In genomic region chr19:9992011-9992958, GRCm38 (mm10) we compare ENCODE assay signal across 8 mouse cellular contexts. TPM values are rescaled to one million over a fixed set of nuclear protein-coding genes. Genes with fewer than 3 reads are reported as not detected.
DNase-seq lines count a peak whose midpoint lies in the region; ATAC-seq lines count a peak whose summit lies in the region.

No protein-coding gene starts in this region.

- H3K9ac ChIP-seq in kidney, embryonic 14.5 days (ENCODE audit: low read depth, low read length) = peak overlapping the region; percentile 14; the same call in 1 of the 2 replicates
- peak overlapping the region; percentile 30; the same call in 1 of the 2 replicates for H3K9ac ChIP-seq in embryonic facial prominence, embryonic 12.5 days
- peak overlapping the region; percentile 53 for H3K9ac ChIP-seq in hindbrain, embryonic 16.5 days (ENCODE audit: low read depth, low read length)
- H3K9ac ChIP-seq in midbrain, embryonic 15.5 days = peak overlapping the region; percentile 34

- 40% methylated on average over 26 of the region's 26 CpGs for WGBS in kidney, embryonic 14.5 days
- 42% methylated on average over 26 of the region's 26 CpGs for WGBS in embryonic facial prominence, embryonic 12.5 days
- 43% methylated on average over 26 of the region's 26 CpGs for WGBS in hindbrain, embryonic 16.5 days
- 51% methylated on average over 26 of the region's 26 CpGs for WGBS in midbrain, embryonic 15.5 days

- H3K27ac ChIP-seq in kidney, embryonic 14.5 days (ENCODE audit: low read depth, low read length) = no peak overlapping the region
- H3K27ac ChIP-seq in embryonic facial prominence, embryonic 12.5 days = no peak overlapping the region
- no peak overlapping the region for H3K27ac ChIP-seq in hindbrain, embryonic 16.5 days (ENCODE audit: low read depth, low read length)
- 0 out of 2 replicates have a peak overlapping the region, but pooled peaks have one; percentile 25 for H3K27ac ChIP-seq in midbrain, embryonic 15.5 days

- H3K4me3 ChIP-seq in kidney, embryonic 14.5 days (ENCODE audit: low read length) = peak overlapping the region; percentile 28
- H3K4me3 ChIP-seq in embryonic facial prominence, embryonic 12.5 days = peak overlapping the region; percentile 28
- peak overlapping the region; percentile 38 for H3K4me3 ChIP-seq in hindbrain, embryonic 16.5 days (ENCODE audit: low read length)
- peak overlapping the region; percentile 33 for H3K4me3 ChIP-seq in midbrain, embryonic 15.5 days

- no peaks in the 10 kb centered on the region for H3K27me3 ChIP-seq in kidney, embryonic 14.5 days (ENCODE audit: control insufficient read depth, insufficient read depth, low read length)
- no peaks in the 10 kb centered on the region for H3K27me3 ChIP-seq in embryonic facial prominence, embryonic 12.5 days
- H3K27me3 ChIP-seq in hindbrain, embryonic 16.5 days (replicated peaks; ENCODE audit: control insufficient read depth, insufficient read depth, low read length) = no peaks in the 10 kb centered on the region
- no peaks in the 10 kb centered on the region for H3K27me3 ChIP-seq in midbrain, embryonic 15.5 days (replicated peaks)

- H3K36me3 ChIP-seq in kidney, embryonic 14.5 days (ENCODE audit: control insufficient read depth, insufficient read depth, low read length) = no peaks in the 10 kb centered on the region
- H3K36me3 ChIP-seq in embryonic facial prominence, embryonic 12.5 days = no peaks in the 10 kb centered on the region
- H3K36me3 ChIP-seq in hindbrain, embryonic 16.5 days (ENCODE audit: control insufficient read depth, insufficient read depth, low read length) = no peaks in the 10 kb centered on the region
- H3K36me3 ChIP-seq in midbrain, embryonic 15.5 days (replicated peaks) = no peaks in the 10 kb centered on the region

- no peaks in the 10 kb centered on the region for H3K9me3 ChIP-seq in kidney, embryonic 14.5 days (ENCODE audit: control insufficient read depth, low read length)
- no peaks in the 10 kb centered on the region for H3K9me3 ChIP-seq in embryonic facial prominence, embryonic 12.5 days
- no peaks in the 10 kb centered on the region for H3K9me3 ChIP-seq in hindbrain, embryonic 16.5 days (ENCODE audit: control insufficient read depth, low read length)
- H3K9me3 ChIP-seq in midbrain, embryonic 15.5 days = no peaks in the 10 kb centered on the region

- ATAC-seq in kidney, embryonic 14.5 days (ENCODE audit: low FRiP score, low TSS enrichment) = peak; percentile 48
- peak; percentile 32; the same call in 1 of the 2 replicates for ATAC-seq in embryonic facial prominence, embryonic 12.5 days (ENCODE audit: insufficient number of reproducible peaks, insufficient read depth, low FRiP score, low TSS enrichment)
- peak; percentile 70 for ATAC-seq in hindbrain, embryonic 16.5 days
- ATAC-seq in midbrain, embryonic 15.5 days (replicated peaks) = peak; percentile 64

- H3K4me1 ChIP-seq in kidney, embryonic 14.5 days (ENCODE audit: control insufficient read depth, insufficient read depth, low read length) = peaks cover 4% of the 10 kb centered on the region; the same call in 1 of the 2 replicates
- H3K4me1 ChIP-seq in embryonic facial prominence, embryonic 12.5 days = peaks cover 18% of the 10 kb centered on the region
- no peaks in the 10 kb centered on the region; the same call in 1 of the 2 replicates for H3K4me1 ChIP-seq in hindbrain, embryonic 16.5 days (ENCODE audit: control insufficient read depth, insufficient read depth, low read depth, low read length)
- H3K4me1 ChIP-seq in midbrain, embryonic 15.5 days = peaks cover 10% of the 10 kb centered on the region; the same call in 1 of the 2 replicates

- DNase-seq in kidney, adult 8-10 months = no peak
- no peak for DNase-seq in gastrocnemius, postnatal 10 days
- DNase-seq in embryo, embryonic 10.5 days (ENCODE audit: low spot score) = no peak
- DNase-seq in gastrocnemius, adult 18-20 months (ENCODE audit: low spot score) = no peak

- peak overlapping the region; percentile 38 for H3K4me2 ChIP-seq in kidney, embryonic 14.5 days (replicated peaks; ENCODE audit: low read depth, low read length)
- peak overlapping the region; percentile 50 for H3K4me2 ChIP-seq in embryonic facial prominence, embryonic 12.5 days (replicated peaks)
- peak overlapping the region; percentile 56 for H3K4me2 ChIP-seq in hindbrain, embryonic 16.5 days (ENCODE audit: low read length)
- H3K4me2 ChIP-seq in midbrain, embryonic 15.5 days = peak overlapping the region; percentile 51

RNA-seq across cellular contexts. Expression of gene Best1, which starts 9.1 kb away (rescaled TPM):
- polyA plus RNA-seq in kidney, embryonic 14.5 days (2014; fragmentation: Nextera tagmentation; extraction: Ambion mirVana) = 1.1 and 1.2 TPM in 2 replicates
- 1.7 and 1.8 TPM in 2 replicates for polyA plus RNA-seq in embryonic facial prominence, embryonic 12.5 days (2016; fragmentation: Nextera tagmentation; extraction: Ambion mirVana)
- 2.5 and 3.2 TPM in 2 replicates for polyA plus RNA-seq in hindbrain, embryonic 16.5 days (2015; fragmentation: Nextera tagmentation; extraction: Ambion mirVana)
- 1.7 and 3.2 TPM in 2 replicates for polyA plus RNA-seq in midbrain, embryonic 15.5 days (2015; fragmentation: Nextera tagmentation; extraction: Ambion mirVana)
- 1 to 10 TPM in 1 of 2 experiments, under 1 TPM in 1; 0.59 to 1.1 TPM for total RNA-seq in gastrocnemius, postnatal 10 days (2021)
- under 1 TPM; 0.11 to 0.24 TPM for total RNA-seq in gastrocnemius, adult 18-20 months (2021)

RNA-seq across cellular contexts. Expression of gene Rab3il1, which starts 9.2 kb away (rescaled TPM):
- polyA plus RNA-seq in kidney, embryonic 14.5 days (2014; fragmentation: Nextera tagmentation; extraction: Ambion mirVana) = 20.3 and 26.2 TPM in 2 replicates
- polyA plus RNA-seq in embryonic facial prominence, embryonic 12.5 days (2016; fragmentation: Nextera tagmentation; extraction: Ambion mirVana) = 48.0 and 50.0 TPM in 2 replicates
- 22.1 and 25.6 TPM in 2 replicates for polyA plus RNA-seq in hindbrain, embryonic 16.5 days (2015; fragmentation: Nextera tagmentation; extraction: Ambion mirVana)
- polyA plus RNA-seq in midbrain, embryonic 15.5 days (2015; fragmentation: Nextera tagmentation; extraction: Ambion mirVana) = 24.5 and 29.2 TPM in 2 replicates
- 10 to 100 TPM; 15.0 to 18.9 TPM for total RNA-seq in gastrocnemius, postnatal 10 days (2021)
- 1 to 10 TPM; 3.0 to 4.5 TPM for total RNA-seq in gastrocnemius, adult 18-20 months (2021)

RNA-seq across cellular contexts. Expression of gene Fth1, which starts 11.9 kb away (rescaled TPM):
- 1,412 and 1,461 TPM in 2 replicates for polyA plus RNA-seq in kidney, embryonic 14.5 days (2014; fragmentation: Nextera tagmentation; extraction: Ambion mirVana)
- 1,511 and 1,518 TPM in 2 replicates for polyA plus RNA-seq in embryonic facial prominence, embryonic 12.5 days (2016; fragmentation: Nextera tagmentation; extraction: Ambion mirVana)
- 1,751 and 1,961 TPM in 2 replicates for polyA plus RNA-seq in hindbrain, embryonic 16.5 days (2015; fragmentation: Nextera tagmentation; extraction: Ambion mirVana)
- 1,452 and 1,467 TPM in 2 replicates for polyA plus RNA-seq in midbrain, embryonic 15.5 days (2015; fragmentation: Nextera tagmentation; extraction: Ambion mirVana)
- 1,000 to 10,000 TPM; 2,152 to 2,273 TPM for total RNA-seq in gastrocnemius, postnatal 10 days (2021)
- total RNA-seq in gastrocnemius, adult 18-20 months (2021) = 1,000 to 10,000 TPM; 2,098 to 2,234 TPM

RNA-seq across cellular contexts. Expression of gene Fads3, which starts 49.1 kb away (rescaled TPM):
- polyA plus RNA-seq in kidney, embryonic 14.5 days (2014; fragmentation: Nextera tagmentation; extraction: Ambion mirVana) = 8.3 and 10.4 TPM in 2 replicates
- 10.1 and 10.2 TPM in 2 replicates for polyA plus RNA-seq in embryonic facial prominence, embryonic 12.5 days (2016; fragmentation: Nextera tagmentation; extraction: Ambion mirVana)
- 39.7 and 42.1 TPM in 2 replicates for polyA plus RNA-seq in hindbrain, embryonic 16.5 days (2015; fragmentation: Nextera tagmentation; extraction: Ambion mirVana)
- polyA plus RNA-seq in midbrain, embryonic 15.5 days (2015; fragmentation: Nextera tagmentation; extraction: Ambion mirVana) = 25.8 and 27.1 TPM in 2 replicates
- 1 to 10 TPM; 8.7 to 9.1 TPM for total RNA-seq in gastrocnemius, postnatal 10 days (2021)
- total RNA-seq in gastrocnemius, adult 18-20 months (2021) = 1 to 10 TPM; 2.2 to 5.7 TPM
